In the genomic region with DNA sequence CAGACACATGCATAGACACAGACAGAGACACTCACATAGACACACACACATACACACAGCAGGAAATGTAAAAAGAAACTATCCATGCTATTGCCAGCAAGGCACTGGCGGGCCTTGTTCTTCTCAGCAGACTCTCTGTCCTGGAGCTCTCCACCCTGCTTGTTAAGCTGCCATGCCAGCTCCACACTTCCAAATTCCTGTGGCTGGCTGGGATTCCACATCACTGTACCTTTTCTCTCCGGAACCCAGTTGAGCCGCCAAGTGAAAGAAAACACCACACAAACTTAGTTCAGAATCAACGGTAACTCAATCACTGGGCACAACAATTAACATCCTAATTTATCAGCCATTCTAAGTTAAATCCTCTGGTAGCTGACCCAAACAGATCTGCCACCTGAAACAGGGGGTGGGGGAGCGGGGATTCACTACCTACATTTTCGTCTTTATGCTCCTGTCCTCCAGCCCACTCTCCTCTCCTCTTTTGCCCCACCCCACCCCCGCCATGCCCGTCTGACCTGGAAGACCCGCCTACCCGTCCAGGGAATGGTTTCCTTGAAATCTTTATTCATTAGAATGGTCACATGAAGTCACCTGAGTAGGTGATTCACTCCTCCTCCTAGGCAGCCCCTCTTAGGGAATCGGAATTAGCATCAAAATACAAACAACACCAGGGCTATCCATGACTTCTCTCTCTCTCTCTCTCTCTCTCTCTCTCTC, we compare ENCODE assay signal across 32 mouse cellular contexts. TPM values are rescaled to one million over a fixed set of nuclear protein-coding genes. Genes with fewer than 3 reads are reported as not detected.
DNase-seq lines count a peak whose midpoint lies in the region; ATAC-seq and TF ChIP-seq lines count a peak whose summit lies in the region.
"Had no signal": no experiment of that assay in that cellular context is flagged by ENCODE, and none has a peak within 500 bp of the region (broad histone marks: within the 10 kb centered on the region; RNA-seq: fewer than 3 reads in every experiment).

No protein-coding gene starts in this region.

- H3K9me3 ChIP-seq in lung, postnatal 0 days (ENCODE audit: low read length), result no peaks in the 10 kb centered on the region
- H3K9me3 ChIP-seq: embryonic facial prominence, embryonic 12.5 days; forebrain, embryonic 12.5 days; intestine, embryonic 15.5 days; limb, embryonic 13.5 days; neural tube, embryonic 12.5 days had no signal

- TF ChIP-seq EP300 in lung, postnatal 0 days (IDR thresholded peaks at IDR 0.05), result no peak

- WGBS in lung, postnatal 0 days, result 29% methylated on average over 11 of the region's 11 CpGs

- DNase-seq in lung, postnatal 0 days (ENCODE audit: low spot score), result peak; percentile 38
- no peak for DNase-seq in lung, postnatal 10 days
- DNase-seq in ES-CJ7 (ENCODE audit: low read depth, low spot score) (peak; percentile 86), WW6 (ENCODE audit: low read depth, low spot score) (peak; percentile 42)
- DNase-seq in spleen, postnatal 14 days (ENCODE audit: low spot score in 2 of 2), result no peak
- DNase-seq in adrenal gland, postnatal 10 days, result no peak
- DNase-seq in cerebellum, adult 9-10 months, result no peak
- DNase-seq: adrenal gland, postnatal 36 days; cerebellum, adult 18-20 months; cerebellum, postnatal 25 days; heart, postnatal 14 days; kidney, adult 2 months; kidney, postnatal 36 days; lung, postnatal 14 days; right cerebral cortex, adult 18-20 months; right cerebral cortex, postnatal 4 days; thymus, adult 2 months; thymus, postnatal 4 days had no signal

- no peak overlapping the region for H3K9ac ChIP-seq in lung, postnatal 0 days (replicated peaks; ENCODE audit: low read depth)
- H3K9ac ChIP-seq: embryonic facial prominence, embryonic 12.5 days; forebrain, embryonic 12.5 days; forebrain, postnatal 0 days; intestine, embryonic 15.5 days; limb, embryonic 13.5 days; neural tube, embryonic 12.5 days had no signal

- no peak for ATAC-seq in lung, postnatal 0 days
- ATAC-seq: hindbrain, embryonic 16.5 days; intestine, embryonic 15.5 days had no signal

- H3K36me3 ChIP-seq in lung, postnatal 0 days (ENCODE audit: insufficient read depth, low read length), result no peaks in the 10 kb centered on the region
- H3K36me3 ChIP-seq: embryonic facial prominence, embryonic 12.5 days; forebrain, embryonic 12.5 days; intestine, embryonic 15.5 days; limb, embryonic 13.5 days; neural tube, embryonic 12.5 days had no signal

- 0 out of 2 replicates have a peak overlapping the region, but pooled peaks have one; percentile 11 for H3K27ac ChIP-seq in lung, postnatal 0 days (ENCODE audit: low read length)
- H3K27ac ChIP-seq: embryonic facial prominence, embryonic 12.5 days; forebrain, embryonic 12.5 days; intestine, embryonic 15.5 days; limb, embryonic 13.5 days; neural tube, embryonic 12.5 days had no signal

- H3K27me3 ChIP-seq in lung, postnatal 0 days (replicated peaks; ENCODE audit: insufficient read depth, low read length), result no peaks in the 10 kb centered on the region
- H3K27me3 ChIP-seq: CH12.LX; embryonic facial prominence, embryonic 12.5 days; forebrain, embryonic 12.5 days; intestine, embryonic 15.5 days; limb, embryonic 13.5 days; neural tube, embryonic 12.5 days had no signal

- no peaks in the 10 kb centered on the region for H3K4me1 ChIP-seq in lung, postnatal 0 days (ENCODE audit: insufficient read depth, low read depth, low read length)
- H3K4me1 ChIP-seq: embryonic facial prominence, embryonic 12.5 days; forebrain, embryonic 12.5 days; intestine, embryonic 15.5 days; neural tube, embryonic 12.5 days had no signal

- no peak overlapping the region for H3K4me3 ChIP-seq in lung, postnatal 0 days (ENCODE audit: low read depth, low read length)
- H3K4me3 ChIP-seq: embryonic facial prominence, embryonic 12.5 days; erythroblast, embryonic 14.5 days; forebrain, embryonic 12.5 days; intestine, embryonic 15.5 days; layer of hippocampus, adult 2 months; limb, embryonic 13.5 days; myocyte; neural tube, embryonic 12.5 days had no signal

- TF ChIP-seq CTCF in lung, postnatal 0 days (IDR thresholded peaks at IDR 0.05), result no peak

- no peak overlapping the region for H3K4me2 ChIP-seq in lung, postnatal 0 days (replicated peaks; ENCODE audit: low read depth, low read length)
- H3K4me2 ChIP-seq: embryonic facial prominence, embryonic 12.5 days; forebrain, embryonic 12.5 days; intestine, embryonic 15.5 days; limb, embryonic 13.5 days; liver, embryonic 11.5 days; midbrain, embryonic 11.5 days; neural tube, embryonic 12.5 days had no signal

RNA-seq across cellular contexts. Expression of gene Ciita, which starts 12.3 kb away (rescaled TPM):
- 1.3 and 1.4 TPM in 2 replicates for polyA plus RNA-seq in lung, postnatal 0 days (2015; fragmentation: Nextera tagmentation; extraction: Ambion mirVana)
- total RNA-seq in adrenal gland, postnatal 10 days (2021), result 1 to 10 TPM; 1.6 to 2.8 TPM
- total RNA-seq: forebrain, postnatal 0 days had no signal
- polyA plus RNA-seq: C2C12; erythroblast, embryonic 14.5 days had no signal

RNA-seq across cellular contexts. Expression of gene Tvp23a, which starts 20.4 kb away (rescaled TPM):
- 1.6 and 1.7 TPM in 2 replicates for polyA plus RNA-seq in lung, postnatal 0 days (2015; fragmentation: Nextera tagmentation; extraction: Ambion mirVana)
- 1 to 10 TPM; 2.6 to 3.2 TPM for total RNA-seq in adrenal gland, postnatal 10 days (2021)
- polyA plus RNA-seq: erythroblast, embryonic 14.5 days had no signal

RNA-seq across cellular contexts. Expression of gene Nubp1, which starts 55.8 kb away (rescaled TPM):
- 31.2 and 31.6 TPM in 2 replicates for polyA plus RNA-seq in lung, postnatal 0 days (2015; fragmentation: Nextera tagmentation; extraction: Ambion mirVana)
- total RNA-seq in adrenal gland, postnatal 10 days (2021), result 10 to 100 TPM; 22.2 to 23.3 TPM

Comparison
In these comparisons a context has a peak if more than half of its experiments do, and no peak if none do; other contexts are left out.
1. DNase-seq: peak in lung, postnatal 0 days (single experiment), ES-CJ7 (single experiment) and WW6 (single experiment); none in lung, postnatal 10 days (single experiment), spleen, postnatal 14 days (0 of 2), adrenal gland, postnatal 10 days (single experiment) and cerebellum, adult 9-10 months (single experiment).